Mouse (Mus musculus) adrenal gland, postnatal 36 days (tissue): ENCODE results near the gene Armcx6. TPM values are rescaled to one million over a fixed set of nuclear protein-coding genes. Genes with fewer than 3 reads are reported as not detected.

Experiments
- microRNA-seq: library from miRNA; unstranded; fragments of <30 nt; microRNA quantifications from one replicate; pipeline ENCODE4 v1.2.0, GENCODE M21; 2021
- total RNA-seq, 2 experiments: library from RNA; stranded (reverse); gene quantifications; 2 replicates each; pipeline ENCODE4 v1.2.3; 2021

The Armcx6 gene
- total RNA-seq, 2 experiments from 2014 or later: 14.4 to 16.1 TPM

Small RNA genes within 50 kb of the gene (microRNA-seq; reads per million reads assigned to microRNA genes)
- gene Mir7093: 2.0 reads per million

Other genes starting within 250 kb of the Armcx6 start
- gene Timm8a1, start 209.6 kb downstream of the Armcx6 start, total RNA-seq: 10 to 100 TPM; 39.3 to 42.9 TPM
- gene Btk, start 167.8 kb downstream of the Armcx6 start, total RNA-seq: 1 to 10 TPM in 1 of 2 experiments, under 1 TPM in 1; 0.79 to 1.0 TPM
- 100 to 1,000 TPM; 243 to 272 TPM for gene Rpl36a, start 165.8 kb downstream of the Armcx6 start, total RNA-seq
- gene Gla, start 150.3 kb downstream of the Armcx6 start, total RNA-seq: 10 to 100 TPM; 10.3 to 12.2 TPM
- gene Hnrnph2, start 150.2 kb downstream of the Armcx6 start, total RNA-seq: 100 to 1,000 TPM; 104 to 115 TPM
- gene Armcx4, start 64.9 kb downstream of the Armcx6 start, total RNA-seq: 10 to 100 TPM; 10.2 to 12.0 TPM
- gene Armcx1, start 33.5 kb downstream of the Armcx6 start, total RNA-seq: 10 to 100 TPM; 18.6 to 20.4 TPM
- 10 to 100 TPM; 48.5 to 70.3 TPM for gene Armcx3, start 5.2 kb upstream of the Armcx6 start, total RNA-seq
- gene Armcx2, start 57.8 kb upstream of the Armcx6 start, total RNA-seq: 10 to 100 TPM; 47.6 to 85.2 TPM
- under 1 TPM in 1 of 2 experiments, not detected in 1; 0.13 TPM for gene Nxf2, start 213.3 kb upstream of the Armcx6 start, total RNA-seq